9 mouse cellular contexts compared by ENCODE assay signal in genomic region chr5:25058853-25059741, GRCm38 (mm10). TPM values are rescaled to one million over a fixed set of nuclear protein-coding genes. Genes with fewer than 3 reads are reported as not detected.
DNase-seq lines count a peak whose midpoint lies in the region; ATAC-seq lines count a peak whose summit lies in the region.
"Had no signal": no experiment of that assay in that cellular context is flagged by ENCODE, and none has a peak within 500 bp of the region (broad histone marks: within the 10 kb centered on the region; RNA-seq: fewer than 3 reads in every experiment).

No protein-coding gene starts in this region.

- intact Hi-C loops in heart, postnatal 10 days (cut with DNase I): no loop called here

- WGBS in limb, embryonic 12.5 days: 25% methylated on average over 21 of the region's 21 CpGs
- WGBS in stomach, embryonic 14.5 days: 24% methylated on average over 21 of the region's 21 CpGs
- WGBS in liver, embryonic 11.5 days: 27% methylated on average over 21 of the region's 21 CpGs

- H3K27me3 ChIP-seq in limb, embryonic 12.5 days: peaks cover 33% of the 10 kb centered on the region
- no peaks in the 10 kb centered on the region for H3K27me3 ChIP-seq in stomach, embryonic 14.5 days (ENCODE audit: control insufficient read depth, insufficient read depth, low read length)
- H3K27me3 ChIP-seq in liver, embryonic 11.5 days (replicated peaks; ENCODE audit: control insufficient read depth, insufficient read depth, low read length): peaks cover 27% of the 10 kb centered on the region

- H3K4me2 ChIP-seq in limb, embryonic 12.5 days: peak overlapping the region; percentile 29
- H3K4me2 ChIP-seq in stomach, embryonic 14.5 days (replicated peaks; ENCODE audit: low read depth, low read length): 0 out of 2 replicates have a peak overlapping the region, but pooled peaks have one; percentile 5
- H3K4me2 ChIP-seq in liver, embryonic 11.5 days: no peak overlapping the region

- no peak for ATAC-seq in limb, embryonic 12.5 days (ENCODE audit: insufficient number of reproducible peaks, insufficient read depth, low FRiP score, low TSS enrichment, low read depth)
- ATAC-seq in stomach, embryonic 14.5 days (ENCODE audit: insufficient number of reproducible peaks, insufficient read depth, low FRiP score, low read depth): 0 out of 2 replicates have a peak, but pooled peaks have one; percentile 15
- ATAC-seq in megakaryocyte, adult 5-6 weeks (ENCODE audit: poor library complexity, severe bottlenecking): no peak
- no peak for ATAC-seq in liver, embryonic 11.5 days (replicated peaks; ENCODE audit: low FRiP score)

- H3K27ac ChIP-seq in limb, embryonic 12.5 days: no peak overlapping the region
- H3K27ac ChIP-seq in stomach, embryonic 14.5 days (ENCODE audit: low read length): no peak overlapping the region; the same call in 1 of the 2 replicates
- no peak overlapping the region for H3K27ac ChIP-seq in liver, embryonic 11.5 days (ENCODE audit: low read depth, low read length)

- no peak overlapping the region for H3K4me3 ChIP-seq in limb, embryonic 12.5 days (replicated peaks)
- H3K4me3 ChIP-seq in stomach, embryonic 14.5 days (ENCODE audit: low read depth, low read length): no peak overlapping the region
- no peak overlapping the region for H3K4me3 ChIP-seq in liver, embryonic 11.5 days (ENCODE audit: low read depth, low read length)

- no peaks in the 10 kb centered on the region for H3K36me3 ChIP-seq in limb, embryonic 12.5 days
- H3K36me3 ChIP-seq in stomach, embryonic 14.5 days (ENCODE audit: control insufficient read depth, insufficient read depth, low read length): no peaks in the 10 kb centered on the region
- no peaks in the 10 kb centered on the region for H3K36me3 ChIP-seq in liver, embryonic 11.5 days (ENCODE audit: control insufficient read depth, insufficient read depth, low read length)
- H3K36me3 ChIP-seq: G1E had no signal

- peak; percentile 50 for DNase-seq in kidney, postnatal 14 days
- DNase-seq in kidney, postnatal 25 days: no peak
- DNase-seq in cerebellum, postnatal 25 days: peak; percentile 73 to 78
- DNase-seq in heart, postnatal 10 days: peak; percentile 33 to 41
- no peak for DNase-seq in liver, embryonic 11.5 days (ENCODE audit: low spot score)

- peaks cover 32% of the 10 kb centered on the region for H3K4me1 ChIP-seq in limb, embryonic 12.5 days (replicated peaks)
- H3K4me1 ChIP-seq in stomach, embryonic 14.5 days (ENCODE audit: control insufficient read depth, insufficient read depth, low read length): peaks cover 25% of the 10 kb centered on the region
- peaks cover 4% of the 10 kb centered on the region; the same call in 1 of the 2 replicates for H3K4me1 ChIP-seq in liver, embryonic 11.5 days (replicated peaks; ENCODE audit: control insufficient read depth, insufficient read depth, low read length)

- H3K9ac ChIP-seq in limb, embryonic 12.5 days (replicated peaks): no peak overlapping the region
- no peak overlapping the region for H3K9ac ChIP-seq in stomach, embryonic 14.5 days (replicated peaks; ENCODE audit: low read depth, low read length)
- no peak overlapping the region for H3K9ac ChIP-seq in liver, embryonic 11.5 days (ENCODE audit: low read depth, low read length)

- no peaks in the 10 kb centered on the region for H3K9me3 ChIP-seq in limb, embryonic 12.5 days
- H3K9me3 ChIP-seq in stomach, embryonic 14.5 days (ENCODE audit: control insufficient read depth, low read depth, low read length): no peaks in the 10 kb centered on the region
- no peaks in the 10 kb centered on the region for H3K9me3 ChIP-seq in liver, embryonic 11.5 days (ENCODE audit: control insufficient read depth, low read length)
- H3K9me3 ChIP-seq: G1E had no signal

RNA-seq across cellular contexts. Expression of gene Prkag2, which starts 41.3 kb away (rescaled TPM):
- 10 to 100 TPM; 82.5 to 85.2 TPM for total RNA-seq in heart, postnatal 10 days (2021)
- polyA plus RNA-seq in limb, embryonic 12.5 days (2016; fragmentation: Nextera tagmentation; extraction: Ambion mirVana): 24.1 and 24.5 TPM in 2 replicates
- 54.7 and 55.2 TPM in 2 replicates for polyA plus RNA-seq in stomach, embryonic 14.5 days (2014; fragmentation: Nextera tagmentation; extraction: Ambion mirVana)
- total RNA-seq in megakaryocyte, adult 5-6 weeks (2015): 37.2 and 46.0 TPM in 2 replicates
- 45.6 and 48.1 TPM in 2 replicates for total RNA-seq in megakaryocyte, adult 5-6 weeks (2017)
- polyA plus RNA-seq in liver, embryonic 11.5 days (2014; fragmentation: Nextera tagmentation; extraction: Ambion mirVana): 12.8 and 15.8 TPM in 2 replicates
- total RNA-seq: G1E had no signal
- polyA plus RNA-seq: G1E had no signal

Comparison
In these comparisons a context has a peak if more than half of its experiments do, and no peak if none do; other contexts are left out.
1. DNase-seq: peak in kidney, postnatal 14 days (single experiment), cerebellum, postnatal 25 days (2 of 2) and heart, postnatal 10 days (2 of 2); none in kidney, postnatal 25 days (0 of 2) and liver, embryonic 11.5 days (single experiment).